Mouse (Mus musculus) kidney, embryonic 14.5 days (tissue): ENCODE data around the gene Tmem59l. TPM values are rescaled to one million over a fixed set of nuclear protein-coding genes. Genes with fewer than 3 reads are reported as not detected.

Experiments
- ATAC-seq: fragments of 200-750 bp; cut with Nextera tagmentation; 2 replicates; pipeline ENCODE4 v1.8.0; 2017; ENCODE audit warnings: moderate number of reproducible peaks, mild to moderate bottlenecking, moderate TSS enrichment, moderate library complexity; ENCODE audit not compliant: low FRiP score, low TSS enrichment
- H3K27ac ChIP-seq: fragments of 300-500 bp; sonication (generic); 2 replicates; pipeline ENCODE4 v1.5.1; 2014; ENCODE audit warnings: low read depth, mild to moderate bottlenecking, low read length, moderate library complexity, mixed read lengths
- H3K27me3 ChIP-seq: fragments of 300-500 bp; sonication (generic); 2 replicates; pipeline ENCODE4 v1.6.1; 2014; ENCODE audit warnings: mild to moderate bottlenecking, low read length; ENCODE audit not compliant: control insufficient read depth, insufficient read depth
- H3K36me3 ChIP-seq: fragments of 300-500 bp; sonication (generic); 2 replicates; pipeline ENCODE4 v1.6.1; 2014; ENCODE audit warnings: low read length, mixed read lengths; ENCODE audit not compliant: control insufficient read depth, insufficient read depth
- H3K4me1 ChIP-seq: fragments of 300-500 bp; sonication (generic); 2 replicates; pipeline ENCODE4 v1.6.1; 2014; ENCODE audit warnings: low read length, mixed read lengths; ENCODE audit not compliant: control insufficient read depth, insufficient read depth
- H3K4me2 ChIP-seq: fragments of 300-500 bp; sonication (generic); replicated peaks from 2 replicates; pipeline ENCODE4 v1.6.1; 2014; ENCODE audit warnings: low read depth, mild to moderate bottlenecking, low read length
- H3K4me3 ChIP-seq: fragments of 300-500 bp; sonication (generic); 2 replicates; pipeline ENCODE4 v1.5.1; 2014; ENCODE audit warnings: mild to moderate bottlenecking, low read length
- H3K9ac ChIP-seq: fragments of 300-500 bp; sonication (generic); 2 replicates; pipeline ENCODE4 v1.6.1; 2014; ENCODE audit warnings: low read depth, mild to moderate bottlenecking, low read length, moderate library complexity
- H3K9me3 ChIP-seq: fragments of 300-500 bp; sonication (generic); 2 replicates; pipeline ENCODE4 v1.6.1; 2016; ENCODE audit warnings: low read length; ENCODE audit not compliant: control insufficient read depth
- WGBS: fragments of 180-500 bp; shearing (Covaris S2); extraction: QIAGEN DNeasy Blood & Tissue Kit; methylation state at CpG from one replicate; pipeline ENCODE4 v1.1.7; 2014; 5-methylcytosine and 5-hydroxymethylcytosine counted together
- polyA plus RNA-seq: library from polyadenylated mRNA; unstranded; fragments of >200 nt; fragmentation: Nextera tagmentation; extraction: Ambion mirVana; gene quantifications from 2 replicates; pipeline ENCODE4 v1.2.1, GENCODE M21; 2014

Gene Tmem59l
- polyA plus RNA-seq, 1 experiment from 2014 or later: 8.5 TPM

- no peak overlapping the region for H3K4me3 ChIP-seq
- H3K36me3 ChIP-seq: peaks cover 23% of the 10 kb centered on the region
- H3K4me2 ChIP-seq: no peak overlapping the region
- H3K27me3 ChIP-seq: no peaks in the 10 kb centered on the region
- WGBS: 65% methylated on average over 19 of the region's 19 CpGs
- H3K4me1 ChIP-seq: no peaks in the 10 kb centered on the region
- no peak for ATAC-seq
- no peak overlapping the region for H3K27ac ChIP-seq
- H3K9me3 ChIP-seq: no peaks in the 10 kb centered on the region
- no peak overlapping the region for H3K9ac ChIP-seq
Observed at GRCm38 (mm10) chr8:70447639-70448420, 39.3 kb downstream of the Tmem59l start.

GRCm38 (mm10) chr8:70445988-70446387 is 41.2 kb downstream of the Tmem59l start:
- Histone ChIP-seq H3K4me2 (no peak overlapping the region), H3K27me3 (no peaks in the 10 kb centered on the region), H3K4me1 (no peaks in the 10 kb centered on the region), H3K36me3 (peaks cover 12% of the 10 kb centered on the region; the same call in 1 of the 2 replicates), H3K9ac (no peak overlapping the region), H3K27ac (no peak overlapping the region), H3K4me3 (no peak overlapping the region), H3K9me3 (no peaks in the 10 kb centered on the region)
- WGBS: 70% methylated on average over 1 of the region's 1 CpGs
- no peak for ATAC-seq

GRCm38 (mm10) chr8:70443326-70443725 is 43.8 kb downstream of the Tmem59l start:
- no peak for ATAC-seq
- no peaks in the 10 kb centered on the region for H3K27me3 ChIP-seq
- H3K27ac ChIP-seq: no peak overlapping the region
- H3K36me3 ChIP-seq: no peaks in the 10 kb centered on the region
- H3K4me1 ChIP-seq: peaks cover 6% of the 10 kb centered on the region; the same call in 1 of the 2 replicates
- no peak overlapping the region for H3K4me2 ChIP-seq
- H3K9ac ChIP-seq: no peak overlapping the region
- no peaks in the 10 kb centered on the region for H3K9me3 ChIP-seq
- 46% methylated on average over 4 of the region's 4 CpGs for WGBS
- no peak overlapping the region for H3K4me3 ChIP-seq

- H3K36me3 ChIP-seq: no peaks in the 10 kb centered on the region
- H3K9ac ChIP-seq: no peak overlapping the region
- H3K4me3 ChIP-seq: no peak overlapping the region
- no peaks in the 10 kb centered on the region for H3K9me3 ChIP-seq
- H3K4me1 ChIP-seq: peaks cover 8% of the 10 kb centered on the region; the same call in 1 of the 2 replicates
- H3K27me3 ChIP-seq: no peaks in the 10 kb centered on the region
- H3K27ac ChIP-seq: no peak overlapping the region
- H3K4me2 ChIP-seq: no peak overlapping the region
- WGBS: 62% methylated on average over 3 of the region's 3 CpGs
- ATAC-seq: no peak
Observed at GRCm38 (mm10) chr8:70441565-70441964, 45.6 kb downstream of the Tmem59l start.

- Histone ChIP-seq H3K4me1 (peaks cover 8% of the 10 kb centered on the region; the same call in 1 of the 2 replicates), H3K4me2 (peak overlapping the region; percentile 81), H3K27ac (no peak overlapping the region), H3K4me3 (peak overlapping the region; percentile 63; the same call in 1 of the 2 replicates), H3K36me3 (no peaks in the 10 kb centered on the region), H3K9me3 (no peaks in the 10 kb centered on the region), H3K27me3 (no peaks in the 10 kb centered on the region), H3K9ac (peak overlapping the region; percentile 63; the same call in 1 of the 2 replicates)
- WGBS: 48% methylated on average over 3 of the region's 3 CpGs
- ATAC-seq: no peak
Observed at GRCm38 (mm10) chr8:70440246-70440645, 46.9 kb downstream of the Tmem59l start.

- 1% methylated on average over 7 of the region's 7 CpGs for WGBS
- Histone ChIP-seq H3K36me3 (no peaks in the 10 kb centered on the region), H3K4me1 (peaks cover 8% of the 10 kb centered on the region; the same call in 1 of the 2 replicates), H3K4me2 (peak overlapping the region; percentile 81), H3K4me3 (peak overlapping the region; percentile 63), H3K27ac (peak overlapping the region; percentile 60; the same call in 1 of the 2 replicates), H3K27me3 (no peaks in the 10 kb centered on the region), H3K9me3 (no peaks in the 10 kb centered on the region), H3K9ac (peak overlapping the region; percentile 63)
- ATAC-seq: no peak
Observed at GRCm38 (mm10) chr8:70439848-70440179, 47.3 kb downstream of the Tmem59l start.

GRCm38 (mm10) chr8:70439055-70439847 is 47.9 kb downstream of the Tmem59l start, which contains the start of gene Crtc1:
TSS of gene Crtc1 (minus strand) at chr8:70439579.
- ATAC-seq: peak; percentile 98
- Histone ChIP-seq H3K9ac (peak within 1 kb of the TSS; percentile 63), H3K4me1 (peaks cover 8% of the 10 kb centered on the region; the same call in 1 of the 2 replicates), H3K36me3 (no peaks in the 10 kb centered on the region), H3K27ac (peak within 1 kb of the TSS; percentile 60; the same call in 1 of the 2 replicates), H3K4me3 (peak within 1 kb of the TSS; percentile 63), H3K27me3 (no peaks in the 10 kb centered on the region), H3K4me2 (peak within 1 kb of the TSS; percentile 81), H3K9me3 (no peaks in the 10 kb centered on the region)
- under 1% methylated on average over 61 of the region's 70 CpGs for WGBS

GRCm38 (mm10) chr8:70438423-70438822 is 48.7 kb downstream of the Tmem59l start:
- H3K9ac ChIP-seq: no peak overlapping the region
- WGBS: 92% methylated on average over 2 of the region's 2 CpGs
- no peaks in the 10 kb centered on the region for H3K36me3 ChIP-seq
- H3K4me3 ChIP-seq: peak overlapping the region; percentile 63; the same call in 1 of the 2 replicates
- H3K9me3 ChIP-seq: no peaks in the 10 kb centered on the region
- H3K27me3 ChIP-seq: no peaks in the 10 kb centered on the region
- peak overlapping the region; percentile 81 for H3K4me2 ChIP-seq
- no peak for ATAC-seq
- peaks cover 8% of the 10 kb centered on the region; the same call in 1 of the 2 replicates for H3K4me1 ChIP-seq
- H3K27ac ChIP-seq: no peak overlapping the region
